25 mouse cellular contexts compared by ENCODE assay signal in genomic region chr16:58672396-58672795, GRCm38 (mm10). TPM values are rescaled to one million over a fixed set of nuclear protein-coding genes. Genes with fewer than 3 reads are reported as not detected.
DNase-seq lines count a peak whose midpoint lies in the region; ATAC-seq lines count a peak whose summit lies in the region.
"Had no signal": no experiment of that assay in that cellular context is flagged by ENCODE, and none has a peak within 500 bp of the region (broad histone marks: within the 10 kb centered on the region; RNA-seq: fewer than 3 reads in every experiment).

No protein-coding gene starts in this region.

- ATAC-seq in erythroblast, adult 5-6 weeks (replicated peaks; ENCODE audit: low FRiP score, poor library complexity, severe bottlenecking): no peak
- no peak for ATAC-seq in hindbrain, embryonic 12.5 days (ENCODE audit: low FRiP score)
- ATAC-seq in midbrain, embryonic 11.5 days (ENCODE audit: low FRiP score): no peak
- ATAC-seq in midbrain, embryonic 13.5 days: no peak
- ATAC-seq in liver, embryonic 16.5 days (ENCODE audit: low read depth): no peak
- ATAC-seq in granulocyte monocyte progenitor cell, adult 5-6 weeks (replicated peaks; ENCODE audit: poor library complexity, severe bottlenecking): no peak
- ATAC-seq: CD4-positive, CD25-positive, alpha-beta regulatory T cell, adult 4 months; forebrain, embryonic 16.5 days; hindbrain, embryonic 16.5 days; midbrain, embryonic 16.5 days had no signal

- peaks cover 74% of the 10 kb centered on the region for H3K36me3 ChIP-seq in erythroblast, embryonic 14.5 days (ENCODE audit: control insufficient read depth)
- peaks cover 36% of the 10 kb centered on the region for H3K36me3 ChIP-seq in hindbrain, embryonic 10.5 days
- peaks cover 30% of the 10 kb centered on the region for H3K36me3 ChIP-seq in hindbrain, embryonic 12.5 days
- peaks cover 8% of the 10 kb centered on the region for H3K36me3 ChIP-seq in midbrain, embryonic 11.5 days (ENCODE audit: control insufficient read depth, insufficient read depth, low read length)
- H3K36me3 ChIP-seq in midbrain, embryonic 13.5 days: peaks cover 32% of the 10 kb centered on the region
- peaks cover 47% of the 10 kb centered on the region for H3K36me3 ChIP-seq in liver, embryonic 16.5 days (ENCODE audit: control insufficient read depth, insufficient read depth)

- no peaks in the 10 kb centered on the region for H3K9me3 ChIP-seq in erythroblast, embryonic 14.5 days (ENCODE audit: control insufficient read depth, low read length)
- no peaks in the 10 kb centered on the region for H3K9me3 ChIP-seq in hindbrain, embryonic 10.5 days
- H3K9me3 ChIP-seq in hindbrain, embryonic 12.5 days (replicated peaks): no peaks in the 10 kb centered on the region
- no peaks in the 10 kb centered on the region for H3K9me3 ChIP-seq in midbrain, embryonic 11.5 days (ENCODE audit: control insufficient read depth, low read length)
- H3K9me3 ChIP-seq in midbrain, embryonic 13.5 days: no peaks in the 10 kb centered on the region
- H3K9me3 ChIP-seq in liver, embryonic 16.5 days (replicated peaks; ENCODE audit: control insufficient read depth, low read length): no peaks in the 10 kb centered on the region
- H3K9me3 ChIP-seq: lung, embryonic 15.5 days had no signal

- H3K9ac ChIP-seq in hindbrain, embryonic 12.5 days: no peak overlapping the region
- no peak overlapping the region for H3K9ac ChIP-seq in midbrain, embryonic 11.5 days (ENCODE audit: low read length)
- no peak overlapping the region for H3K9ac ChIP-seq in midbrain, embryonic 13.5 days (replicated peaks)
- peak overlapping the region; percentile 100 for H3K9ac ChIP-seq in liver, embryonic 16.5 days (ENCODE audit: low read depth, low read length)
- H3K9ac ChIP-seq: lung, embryonic 15.5 days had no signal

- H3K27me3 ChIP-seq in erythroblast, embryonic 14.5 days (ENCODE audit: control insufficient read depth): no peaks in the 10 kb centered on the region
- H3K27me3 ChIP-seq in hindbrain, embryonic 10.5 days (ENCODE audit: insufficient read depth, poor library complexity, severe bottlenecking): no peaks in the 10 kb centered on the region
- no peaks in the 10 kb centered on the region for H3K27me3 ChIP-seq in hindbrain, embryonic 12.5 days
- H3K27me3 ChIP-seq in midbrain, embryonic 11.5 days (ENCODE audit: control insufficient read depth, insufficient read depth, low read length): no peaks in the 10 kb centered on the region
- H3K27me3 ChIP-seq in midbrain, embryonic 13.5 days: no peaks in the 10 kb centered on the region; the same call in 1 of the 2 replicates
- H3K27me3 ChIP-seq in liver, embryonic 16.5 days (ENCODE audit: control insufficient read depth, insufficient read depth, low read depth, low read length): no peaks in the 10 kb centered on the region
- H3K27me3 ChIP-seq: lung, embryonic 15.5 days had no signal

- DNase-seq in hindbrain, embryonic 10.5 days (ENCODE audit: low spot score): no peak
- DNase-seq in midbrain, embryonic 11.5 days (ENCODE audit: low spot score, missing footprints): peak; percentile 61
- DNase-seq: adrenal gland, adult 8-10 months; cerebellum, adult 11 months; cerebellum, postnatal 25 days; gastrocnemius, adult 2 months; heart, postnatal 10 days; kidney, adult 18-20 months; kidney, postnatal 4 days; layer of hippocampus, postnatal 36 days; thymus, adult 18-20 months had no signal

- WGBS in hindbrain, embryonic 10.5 days: 94% methylated on average over 13 of the region's 13 CpGs
- 95% methylated on average over 13 of the region's 13 CpGs for whole genome bisulfite sequencing in hindbrain, embryonic 12.5 days
- WGBS in midbrain, embryonic 11.5 days: 93% methylated on average over 13 of the region's 13 CpGs
- 92% methylated on average over 13 of the region's 13 CpGs for WGBS in midbrain, embryonic 13.5 days
- WGBS in liver, embryonic 16.5 days (ENCODE audit: insufficient replicate concordance): 41% methylated on average over 13 of the region's 13 CpGs

- peak overlapping the region; percentile 87 for H3K4me3 ChIP-seq in erythroblast, embryonic 14.5 days (replicated peaks)
- H3K4me3 ChIP-seq in hindbrain, embryonic 10.5 days: peak overlapping the region; percentile 18; the same call in 1 of the 2 replicates
- H3K4me3 ChIP-seq in hindbrain, embryonic 12.5 days: no peak overlapping the region
- no peak overlapping the region for H3K4me3 ChIP-seq in midbrain, embryonic 11.5 days (ENCODE audit: low read depth, low read length)
- H3K4me3 ChIP-seq in midbrain, embryonic 13.5 days (replicated peaks): no peak overlapping the region
- peak overlapping the region; percentile 97 for H3K4me3 ChIP-seq in liver, embryonic 16.5 days (ENCODE audit: low read depth, low read length)
- H3K4me3 ChIP-seq: gastrocnemius, adult 2 months had no signal

- peaks cover 68% of the 10 kb centered on the region for H3K4me1 ChIP-seq in erythroblast, embryonic 14.5 days (ENCODE audit: control insufficient read depth)
- peaks cover 13% of the 10 kb centered on the region; the same call in 1 of the 2 replicates for H3K4me1 ChIP-seq in hindbrain, embryonic 10.5 days (replicated peaks)
- H3K4me1 ChIP-seq in hindbrain, embryonic 12.5 days: peaks cover 8% of the 10 kb centered on the region
- H3K4me1 ChIP-seq in midbrain, embryonic 11.5 days (ENCODE audit: control insufficient read depth, insufficient read depth, low read length): peaks cover 2% of the 10 kb centered on the region; the same call in 1 of the 2 replicates
- H3K4me1 ChIP-seq in midbrain, embryonic 13.5 days (replicated peaks): peaks cover 9% of the 10 kb centered on the region
- H3K4me1 ChIP-seq in liver, embryonic 16.5 days (ENCODE audit: control insufficient read depth, low read depth, low read length): peaks cover 51% of the 10 kb centered on the region

- H3K4me2 ChIP-seq in hindbrain, embryonic 12.5 days (replicated peaks): no peak overlapping the region
- H3K4me2 ChIP-seq in midbrain, embryonic 11.5 days: no peak overlapping the region
- no peak overlapping the region for H3K4me2 ChIP-seq in midbrain, embryonic 13.5 days (replicated peaks)
- peak overlapping the region; percentile 65 for H3K4me2 ChIP-seq in liver, embryonic 16.5 days (ENCODE audit: low read depth, low read length)

- H3K27ac ChIP-seq in hindbrain, embryonic 10.5 days: no peak overlapping the region
- no peak overlapping the region for H3K27ac ChIP-seq in hindbrain, embryonic 12.5 days
- H3K27ac ChIP-seq in midbrain, embryonic 11.5 days (ENCODE audit: low read depth, low read length): no peak overlapping the region
- H3K27ac ChIP-seq in midbrain, embryonic 13.5 days: no peak overlapping the region
- H3K27ac ChIP-seq in liver, embryonic 16.5 days (ENCODE audit: low read length): peak overlapping the region; percentile 79
- H3K27ac ChIP-seq: gastrocnemius, adult 2 months; lung, embryonic 15.5 days had no signal

RNA-seq across cellular contexts. Expression of gene Cpox, which starts 2.3 kb away (rescaled TPM):
- 45.0 and 55.5 TPM in 2 replicates for polyA plus RNA-seq in erythroblast, embryonic 14.5 days (2012)
- 410 and 442 TPM in 2 replicates for total RNA-seq in erythroblast, adult 5-6 weeks (2015; ENCODE audit: low replicate concordance)
- 412 and 476 TPM in 2 replicates for total RNA-seq in erythroblast, adult 5-6 weeks (2017; ENCODE audit: low replicate concordance)
- 20.0 and 27.8 TPM in 2 replicates for polyA plus RNA-seq in hindbrain, embryonic 10.5 days (2016; fragmentation: Nextera tagmentation; extraction: Ambion mirVana)
- polyA plus RNA-seq in hindbrain, embryonic 12.5 days (2016; fragmentation: Nextera tagmentation; extraction: Ambion mirVana): 18.4 and 22.5 TPM in 2 replicates
- polyA plus RNA-seq in midbrain, embryonic 11.5 days (2014; fragmentation: Nextera tagmentation; extraction: Ambion mirVana): 16.7 and 17.6 TPM in 2 replicates
- 7.1 and 10.6 TPM in 2 replicates for polyA plus RNA-seq in midbrain, embryonic 13.5 days (2015; fragmentation: Nextera tagmentation; extraction: Ambion mirVana)
- 356 and 399 TPM in 2 replicates for polyA plus RNA-seq in liver, embryonic 16.5 days (2015; fragmentation: Nextera tagmentation; extraction: Ambion mirVana)
- total RNA-seq in granulocyte monocyte progenitor cell, adult 5-6 weeks (2014; fragmentation: Nextera tagmentation): 21.9 and 32.7 TPM in 2 replicates
- 23.4 and 25.2 TPM in 2 replicates for total RNA-seq in granulocyte monocyte progenitor cell, adult 5-6 weeks (2017)

RNA-seq across cellular contexts. Expression of gene E330017A01Rik, which starts 33.9 kb away (rescaled TPM):
- 0.04 TPM in 1 of 2 replicates, not detected in the other for polyA plus RNA-seq in erythroblast, embryonic 14.5 days (2012)
- not detected in 2 replicates for total RNA-seq in erythroblast, adult 5-6 weeks (2015; ENCODE audit: low replicate concordance)
- total RNA-seq in erythroblast, adult 5-6 weeks (2017; ENCODE audit: low replicate concordance): not detected in 2 replicates
- not detected in 2 replicates for polyA plus RNA-seq in hindbrain, embryonic 10.5 days (2016; fragmentation: Nextera tagmentation; extraction: Ambion mirVana)
- not detected in 2 replicates for polyA plus RNA-seq in hindbrain, embryonic 12.5 days (2016; fragmentation: Nextera tagmentation; extraction: Ambion mirVana)
- not detected in 2 replicates for polyA plus RNA-seq in midbrain, embryonic 11.5 days (2014; fragmentation: Nextera tagmentation; extraction: Ambion mirVana)
- not detected in 2 replicates for polyA plus RNA-seq in midbrain, embryonic 13.5 days (2015; fragmentation: Nextera tagmentation; extraction: Ambion mirVana)
- polyA plus RNA-seq in liver, embryonic 16.5 days (2015; fragmentation: Nextera tagmentation; extraction: Ambion mirVana): not detected in 2 replicates
- not detected in 2 replicates for total RNA-seq in granulocyte monocyte progenitor cell, adult 5-6 weeks (2014; fragmentation: Nextera tagmentation)
- not detected in 2 replicates for total RNA-seq in granulocyte monocyte progenitor cell, adult 5-6 weeks (2017)
- total RNA-seq: adrenal gland, adult 8-10 months; gastrocnemius, adult 2 months; heart, postnatal 10 days; layer of hippocampus, postnatal 36 days; left cerebral cortex, postnatal 36 days had no signal
- polyA plus RNA-seq: brain, embryonic 14.5 days; CD4-positive, CD25-positive, alpha-beta regulatory T cell, adult 4 months; forebrain, embryonic 16.5 days; hindbrain, embryonic 16.5 days; lung, embryonic 15.5 days; midbrain, embryonic 16.5 days; small intestine, adult 2 months had no signal

RNA-seq across cellular contexts. Expression of gene Gpr15, which starts 46.5 kb away (rescaled TPM):
- polyA plus RNA-seq in erythroblast, embryonic 14.5 days (2012): not detected in 2 replicates
- not detected in 2 replicates for total RNA-seq in erythroblast, adult 5-6 weeks (2015; ENCODE audit: low replicate concordance)
- not detected in 2 replicates for total RNA-seq in erythroblast, adult 5-6 weeks (2017; ENCODE audit: low replicate concordance)
- not detected in 2 replicates for polyA plus RNA-seq in hindbrain, embryonic 10.5 days (2016; fragmentation: Nextera tagmentation; extraction: Ambion mirVana)
- not detected in 2 replicates for polyA plus RNA-seq in hindbrain, embryonic 12.5 days (2016; fragmentation: Nextera tagmentation; extraction: Ambion mirVana)
- polyA plus RNA-seq in midbrain, embryonic 11.5 days (2014; fragmentation: Nextera tagmentation; extraction: Ambion mirVana): 0.10 TPM in 1 of 2 replicates, not detected in the other
- polyA plus RNA-seq in midbrain, embryonic 13.5 days (2015; fragmentation: Nextera tagmentation; extraction: Ambion mirVana): not detected in 2 replicates
- polyA plus RNA-seq in liver, embryonic 16.5 days (2015; fragmentation: Nextera tagmentation; extraction: Ambion mirVana): not detected in 2 replicates
- total RNA-seq in granulocyte monocyte progenitor cell, adult 5-6 weeks (2014; fragmentation: Nextera tagmentation): 0.92 TPM in 1 of 2 replicates, not detected in the other
- total RNA-seq in granulocyte monocyte progenitor cell, adult 5-6 weeks (2017): 0.77 and 0.78 TPM in 2 replicates
- total RNA-seq: adrenal gland, adult 8-10 months; gastrocnemius, adult 2 months; heart, postnatal 10 days; layer of hippocampus, postnatal 36 days; left cerebral cortex, postnatal 36 days had no signal
- polyA plus RNA-seq: forebrain, embryonic 16.5 days; hindbrain, embryonic 16.5 days; small intestine, adult 2 months had no signal

RNA-seq across cellular contexts. Expression of gene Cldnd1, which starts 55.3 kb away (rescaled TPM):
- polyA plus RNA-seq in erythroblast, embryonic 14.5 days (2012): 0.21 and 0.29 TPM in 2 replicates
- 8.6 and 11.9 TPM in 2 replicates for total RNA-seq in erythroblast, adult 5-6 weeks (2015; ENCODE audit: low replicate concordance)
- total RNA-seq in erythroblast, adult 5-6 weeks (2017; ENCODE audit: low replicate concordance): 6.2 and 10.3 TPM in 2 replicates
- 98.7 and 105 TPM in 2 replicates for polyA plus RNA-seq in hindbrain, embryonic 10.5 days (2016; fragmentation: Nextera tagmentation; extraction: Ambion mirVana)
- 120 and 133 TPM in 2 replicates for polyA plus RNA-seq in hindbrain, embryonic 12.5 days (2016; fragmentation: Nextera tagmentation; extraction: Ambion mirVana)
- 125 and 137 TPM in 2 replicates for polyA plus RNA-seq in midbrain, embryonic 11.5 days (2014; fragmentation: Nextera tagmentation; extraction: Ambion mirVana)
- polyA plus RNA-seq in midbrain, embryonic 13.5 days (2015; fragmentation: Nextera tagmentation; extraction: Ambion mirVana): 113 and 119 TPM in 2 replicates
- polyA plus RNA-seq in liver, embryonic 16.5 days (2015; fragmentation: Nextera tagmentation; extraction: Ambion mirVana): 23.8 and 24.2 TPM in 2 replicates
- total RNA-seq in granulocyte monocyte progenitor cell, adult 5-6 weeks (2014; fragmentation: Nextera tagmentation): 27.8 and 57.0 TPM in 2 replicates
- total RNA-seq in granulocyte monocyte progenitor cell, adult 5-6 weeks (2017): 13.4 and 23.7 TPM in 2 replicates

RNA-seq across cellular contexts. Expression of gene Gm813, which starts 55.6 kb away (rescaled TPM):
- polyA plus RNA-seq in erythroblast, embryonic 14.5 days (2012): not detected in 2 replicates
- not detected in 2 replicates for total RNA-seq in erythroblast, adult 5-6 weeks (2015; ENCODE audit: low replicate concordance)
- total RNA-seq in erythroblast, adult 5-6 weeks (2017; ENCODE audit: low replicate concordance): not detected in 2 replicates
- not detected in 2 replicates for polyA plus RNA-seq in hindbrain, embryonic 10.5 days (2016; fragmentation: Nextera tagmentation; extraction: Ambion mirVana)
- polyA plus RNA-seq in hindbrain, embryonic 12.5 days (2016; fragmentation: Nextera tagmentation; extraction: Ambion mirVana): not detected in 2 replicates
- not detected in 2 replicates for polyA plus RNA-seq in midbrain, embryonic 11.5 days (2014; fragmentation: Nextera tagmentation; extraction: Ambion mirVana)
- polyA plus RNA-seq in midbrain, embryonic 13.5 days (2015; fragmentation: Nextera tagmentation; extraction: Ambion mirVana): not detected in 2 replicates
- polyA plus RNA-seq in liver, embryonic 16.5 days (2015; fragmentation: Nextera tagmentation; extraction: Ambion mirVana): not detected in 2 replicates
- not detected in 2 replicates for total RNA-seq in granulocyte monocyte progenitor cell, adult 5-6 weeks (2014; fragmentation: Nextera tagmentation)
- total RNA-seq in granulocyte monocyte progenitor cell, adult 5-6 weeks (2017): not detected in 2 replicates
- total RNA-seq: adrenal gland, adult 8-10 months; gastrocnemius, adult 2 months; heart, postnatal 10 days; layer of hippocampus, postnatal 36 days; left cerebral cortex, postnatal 36 days had no signal
- polyA plus RNA-seq: brain, embryonic 14.5 days; CD4-positive, CD25-positive, alpha-beta regulatory T cell, adult 4 months; forebrain, embryonic 16.5 days; hindbrain, embryonic 16.5 days; lung, embryonic 15.5 days; midbrain, embryonic 16.5 days; small intestine, adult 2 months had no signal

Comparison
In these comparisons a context has a peak if more than half of its experiments do, and no peak if none do; other contexts are left out.
1. H3K4me3 ChIP-seq: peak in erythroblast, embryonic 14.5 days (single experiment), hindbrain, embryonic 10.5 days (single experiment) and liver, embryonic 16.5 days (single experiment); none in hindbrain, embryonic 12.5 days (single experiment), midbrain, embryonic 11.5 days (single experiment) and midbrain, embryonic 13.5 days (single experiment).